Mouse (Mus musculus) yolk sac, embryonic 10.5 days (tissue): ENCODE data around the gene Gm8281.
A peak's percentile ranks its signal among the peaks of the same experiment; 100 is the strongest.
"Not testable (repeated sequence)": the region's sequence is repeated elsewhere in the genome, so short reads cannot be mapped to it uniquely, and the experiment has no call there.

Experiments
- DNase-seq: peaks from one replicate; pipeline ENCODE4 v3.0.0-alpha.2; 2017; ENCODE audit warnings: low spot score

The Gm8281 gene

DNA sequence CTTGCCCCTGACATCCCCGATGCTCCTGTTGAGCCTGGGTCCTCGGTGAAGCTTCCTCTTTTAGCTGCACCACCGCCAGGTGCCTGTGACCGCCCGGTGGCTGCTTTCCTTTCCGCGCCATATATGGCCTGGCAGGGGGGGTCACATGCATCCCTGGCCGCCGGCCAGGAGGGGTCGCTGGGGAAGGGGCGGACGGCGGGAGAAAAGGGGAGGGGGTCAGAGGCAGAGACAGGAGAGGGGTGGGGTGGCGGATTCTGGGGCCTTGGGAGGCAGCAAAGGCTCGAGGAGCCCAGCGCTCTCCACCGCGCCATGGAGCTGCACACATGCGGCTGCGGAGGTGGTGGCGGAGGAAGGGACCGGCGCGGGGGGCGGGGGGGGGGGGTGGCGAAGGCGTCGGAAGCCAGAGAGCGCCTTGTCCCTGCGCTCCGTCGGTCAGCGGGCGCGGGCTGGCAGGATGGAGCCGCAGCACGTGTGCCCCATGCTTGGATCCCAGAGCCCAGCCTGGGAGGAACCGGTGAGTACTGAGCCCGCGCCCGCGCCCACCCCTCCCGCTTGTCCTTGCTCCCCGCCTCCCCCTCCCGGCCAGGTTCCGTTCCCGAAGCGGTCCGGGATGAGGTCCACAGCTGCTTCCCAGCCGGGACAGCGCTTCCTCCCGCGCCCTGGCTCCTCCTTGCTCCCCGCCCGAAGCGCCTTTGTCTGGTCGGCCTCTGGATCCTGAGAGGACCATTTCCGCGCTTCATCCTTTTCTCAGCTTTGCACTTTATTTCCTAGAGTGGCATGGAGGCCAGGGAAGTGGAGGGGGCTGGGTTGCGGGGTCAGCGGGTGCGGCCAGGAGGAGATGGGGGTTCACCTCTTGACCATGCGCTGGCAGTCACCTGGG, at the start of gene Gm8281:
Gene Gm8281, plus strand, starts transcription at position 430 of the 880 bp plus-strand sequence.
- peak; percentile 5 for DNase-seq

DNA sequence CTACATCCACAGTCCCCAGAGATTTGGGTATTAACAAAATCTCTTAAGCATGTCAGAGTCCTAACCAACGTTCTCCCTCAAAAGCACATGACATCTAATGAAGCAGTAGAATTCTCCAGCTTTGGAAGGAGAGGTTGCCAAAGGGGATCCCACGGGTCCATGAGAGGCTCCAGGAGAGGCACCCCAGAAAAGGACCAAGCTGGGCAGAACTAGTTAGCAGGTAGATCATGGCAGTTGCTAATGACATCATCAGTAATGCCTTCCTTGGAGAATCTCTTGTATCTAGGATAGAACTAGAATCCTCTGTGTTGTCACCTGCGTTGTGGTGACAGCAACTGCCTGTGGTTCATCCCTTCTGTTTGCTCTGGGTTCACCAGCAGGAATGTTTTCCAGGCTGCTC, 20.5 kb upstream of the Gm8281 start, which contains the start of gene 4930555G01Rik:
Gene 4930555G01Rik, plus strand, starts transcription at position 301 of the 400 bp plus-strand sequence.
- DNase-seq: not testable (repeated sequence)

DNA sequence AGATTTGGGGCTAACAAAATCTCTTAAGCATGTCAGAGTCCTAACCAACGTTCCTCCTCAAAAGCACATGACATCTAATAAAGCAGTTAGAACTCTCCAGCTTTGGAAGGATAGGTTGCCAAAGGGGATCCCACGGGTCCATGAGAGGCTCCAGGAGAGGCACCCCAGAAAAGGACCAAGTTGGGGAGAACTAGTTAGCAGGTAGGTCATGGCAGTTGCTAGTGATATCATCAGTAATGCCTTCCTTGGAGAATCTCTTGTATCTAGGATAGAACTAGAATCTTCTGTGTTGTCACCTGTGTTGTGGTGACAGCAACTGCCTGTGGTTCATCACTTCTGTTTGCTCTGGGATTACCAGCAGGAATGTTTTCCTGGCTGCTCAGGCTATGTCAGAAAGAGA, 60.4 kb downstream of the Gm8281 start, which contains the start of gene Gm8279:
Gene Gm8279, plus strand, starts transcription at position 301 of the 400 bp plus-strand sequence.
- DNase-seq: not testable (repeated sequence)
